Comparison of ENCODE assay signal across 9 mouse cellular contexts in genomic region chr8:94574159-94574907, GRCm38 (mm10). TPM values are rescaled to one million over a fixed set of nuclear protein-coding genes. Genes with fewer than 3 reads are reported as not detected.
A peak's percentile ranks its signal among the peaks of the same experiment; 100 is the strongest.
DNase-seq lines count a peak whose midpoint lies in the region; ATAC-seq lines count a peak whose summit lies in the region.
"Had no signal": no experiment of that assay in that cellular context is flagged by ENCODE, and none has a peak within 500 bp of the region (broad histone marks: within the 10 kb centered on the region; RNA-seq: fewer than 3 reads in every experiment).

No protein-coding gene starts in this region.

- H3K4me3 ChIP-seq in kidney, embryonic 14.5 days (ENCODE audit: low read length) = no peak overlapping the region
- H3K4me3 ChIP-seq: liver, embryonic 13.5 days had no signal

- H3K9me3 ChIP-seq in kidney, embryonic 14.5 days (ENCODE audit: control insufficient read depth, low read length) = no peaks in the 10 kb centered on the region
- H3K9me3 ChIP-seq: liver, embryonic 13.5 days had no signal

- H3K27ac ChIP-seq in kidney, embryonic 14.5 days (ENCODE audit: low read depth, low read length) = no peak overlapping the region
- H3K27ac ChIP-seq: liver, embryonic 13.5 days had no signal

- no peak overlapping the region for H3K4me2 ChIP-seq in kidney, embryonic 14.5 days (replicated peaks; ENCODE audit: low read depth, low read length)
- H3K4me2 ChIP-seq: liver, embryonic 13.5 days had no signal

- peak; percentile 27 for DNase-seq in 3T3-L1 (ENCODE audit: low read depth, low spot score)
- peak; percentile 57 to 63 for DNase-seq in cerebellum, adult 18-20 months
- DNase-seq in frontal cortex, postnatal 25 days (ENCODE audit: low spot score in 2 of 2) = peak; percentile 42 to 64
- peak; percentile 80 to 82 for DNase-seq in left cerebral cortex, postnatal 10 days (ENCODE audit: extremely low spot score in 1 of 2, low spot score in 2 of 2)
- no peak for DNase-seq in heart, adult 11 months
- DNase-seq in spleen, adult 18-20 months = no peak
- DNase-seq: liver, embryonic 13.5 days had no signal

- no peaks in the 10 kb centered on the region for H3K27me3 ChIP-seq in kidney, embryonic 14.5 days (ENCODE audit: control insufficient read depth, insufficient read depth, low read length)
- H3K27me3 ChIP-seq: liver, embryonic 13.5 days had no signal

- no peak for ATAC-seq in kidney, embryonic 14.5 days (ENCODE audit: low FRiP score, low TSS enrichment)
- no peak for ATAC-seq in erythroblast, adult 5-6 weeks (replicated peaks; ENCODE audit: low FRiP score, poor library complexity, severe bottlenecking)

- H3K9ac ChIP-seq in kidney, embryonic 14.5 days (ENCODE audit: low read depth, low read length) = no peak overlapping the region
- H3K9ac ChIP-seq: liver, embryonic 13.5 days had no signal

- peaks cover 64% of the 10 kb centered on the region for H3K36me3 ChIP-seq in kidney, embryonic 14.5 days (ENCODE audit: control insufficient read depth, insufficient read depth, low read length)

- no peaks in the 10 kb centered on the region for H3K4me1 ChIP-seq in kidney, embryonic 14.5 days (ENCODE audit: control insufficient read depth, insufficient read depth, low read length)
- H3K4me1 ChIP-seq: liver, embryonic 13.5 days had no signal

- intact Hi-C loops in left cerebral cortex, postnatal 10 days (cut with DNase I) = no loop called here

- WGBS in kidney, embryonic 14.5 days = 92% methylated on average over 16 of the region's 16 CpGs

RNA-seq across cellular contexts. Expression of gene Rspry1, which starts 27.4 kb away (rescaled TPM):
- total RNA-seq in left cerebral cortex, postnatal 10 days (2021) = 10 to 100 TPM; 34.6 to 35.7 TPM
- polyA plus RNA-seq in kidney, embryonic 14.5 days (2014; fragmentation: Nextera tagmentation; extraction: Ambion mirVana) = 29.6 and 37.3 TPM in 2 replicates
- 13.0 and 19.2 TPM in 2 replicates for total RNA-seq in erythroblast, adult 5-6 weeks (2015; ENCODE audit: low replicate concordance)
- total RNA-seq in erythroblast, adult 5-6 weeks (2017; ENCODE audit: low replicate concordance) = 7.8 and 12.7 TPM in 2 replicates

RNA-seq across cellular contexts. Expression of gene Fam192a, which starts 27.5 kb away (rescaled TPM):
- total RNA-seq in left cerebral cortex, postnatal 10 days (2021) = 10 to 100 TPM; 42.0 to 46.1 TPM
- 60.2 and 82.1 TPM in 2 replicates for polyA plus RNA-seq in kidney, embryonic 14.5 days (2014; fragmentation: Nextera tagmentation; extraction: Ambion mirVana)
- 9.8 and 15.9 TPM in 2 replicates for total RNA-seq in erythroblast, adult 5-6 weeks (2015; ENCODE audit: low replicate concordance)
- 40.8 and 44.3 TPM in 2 replicates for total RNA-seq in erythroblast, adult 5-6 weeks (2017; ENCODE audit: low replicate concordance)

RNA-seq across cellular contexts. Expression of gene Cpne2, which starts 41.5 kb away (rescaled TPM):
- total RNA-seq in left cerebral cortex, postnatal 10 days (2021) = 10 to 100 TPM; 40.3 to 42.3 TPM
- polyA plus RNA-seq in kidney, embryonic 14.5 days (2014; fragmentation: Nextera tagmentation; extraction: Ambion mirVana) = 13.2 and 13.6 TPM in 2 replicates
- total RNA-seq in erythroblast, adult 5-6 weeks (2015; ENCODE audit: low replicate concordance) = 39.0 and 44.9 TPM in 2 replicates
- 16.8 and 30.0 TPM in 2 replicates for total RNA-seq in erythroblast, adult 5-6 weeks (2017; ENCODE audit: low replicate concordance)

Comparison
In these comparisons a context has a peak if more than half of its experiments do, and no peak if none do; other contexts are left out.
1. DNase-seq: peak in 3T3-L1 (single experiment), cerebellum, adult 18-20 months (2 of 2), frontal cortex, postnatal 25 days (2 of 2) and left cerebral cortex, postnatal 10 days (2 of 2); none in heart, adult 11 months (single experiment) and spleen, adult 18-20 months (0 of 2).